Mouse (Mus musculus) CH12.LX (cell line): ENCODE data around the gene Tmem100. TPM values are rescaled to one million over a fixed set of nuclear protein-coding genes. Genes with fewer than 3 reads are reported as not detected.
A peak's percentile ranks its signal among the peaks of the same experiment; 100 is the strongest.

Experiments used
- DNase-seq: peaks from one replicate; pipeline ENCODE4 v3.0.0-alpha.2; 2013; ENCODE audit errors: extremely low read depth
- H3K27ac ChIP-seq: 2 replicates; pipeline ENCODE4 v1.5.1; 2012; ENCODE audit warnings: low read depth, mild to moderate bottlenecking, control low read depth, moderate library complexity; ENCODE audit not compliant: insufficient read depth
- H3K27me3 ChIP-seq: replicated peaks from 2 replicates; pipeline ENCODE3; 2012; ENCODE audit warnings: inconsistent platforms
- H3K36me3 ChIP-seq, 2 experiments: replicated peaks in 1 of 2; 2 replicates each; pipeline versions ENCODE3 to v1.6.1; 2012; ENCODE audit warnings: inconsistent platforms in 1 of 2, low read length in 1 of 2, mild to moderate bottlenecking in 1 of 2, mixed read lengths in 1 of 2, moderate library complexity in 1 of 2; ENCODE audit not compliant: control insufficient read depth in 1 of 2, insufficient read depth in 1 of 2
- H3K4me1 ChIP-seq, 2 experiments: 2 replicates each; pipeline ENCODE4 v1.6.1; 2012; ENCODE audit warnings: inconsistent platforms in 1 of 2, moderate library complexity in 1 of 2; ENCODE audit not compliant: insufficient read depth in 2 of 2, control insufficient read depth in 1 of 2
- H3K4me2 ChIP-seq: 2 replicates; pipeline ENCODE4 v1.6.1; 2012; ENCODE audit warnings: low read depth, mild to moderate bottlenecking, control low read depth; ENCODE audit not compliant: poor library complexity, insufficient read depth, severe bottlenecking
- H3K4me3 ChIP-seq, 3 experiments: fragments of 150-350 bp in 1 of 3; sonication (generic) in 1 of 3; replicated peaks in 1 of 3; 2 replicates each; pipeline versions ENCODE3 to v1.5.1; 2011 to 2012; ENCODE audit warnings: low read depth in 2 of 3, low read length in 2 of 3, mild to moderate bottlenecking in 2 of 3, moderate library complexity in 2 of 3, control low read depth in 1 of 3, improper control_type of control experiment in 1 of 3, inconsistent platforms in 1 of 3, mixed read lengths in 1 of 3; ENCODE audit not compliant: poor library complexity in 1 of 3
- H3K79me2 ChIP-seq: replicated peaks from 2 replicates; pipeline ENCODE4 v1.6.1; 2012; ENCODE audit warnings: mild to moderate bottlenecking, moderate library complexity; ENCODE audit not compliant: control insufficient read depth, poor library complexity, insufficient read depth, severe bottlenecking; ENCODE audit errors: extremely low read depth
- H3K9ac ChIP-seq: 2 replicates; pipeline ENCODE4 v1.6.1; 2012; ENCODE audit warnings: low read depth, mild to moderate bottlenecking, control low read depth, moderate library complexity; ENCODE audit not compliant: insufficient read depth
- H3K9me3 ChIP-seq: replicated peaks from 2 replicates; pipeline ENCODE3; 2012; ENCODE audit warnings: low read length, inconsistent platforms, mixed read lengths
- BHLHE40 ChIP-seq: IDR thresholded peaks from 2 replicates; pipeline ENCODE4 v1.6.1; 2011; ENCODE audit warnings: mild to moderate bottlenecking, low read depth, low read length, improper control_type of control experiment
- CHD1 ChIP-seq: IDR thresholded peaks from 2 replicates; pipeline ENCODE4 v1.6.1; 2012; ENCODE audit warnings: low read depth, low read length, improper control_type of control experiment, inconsistent platforms
- ELF1 ChIP-seq: IDR thresholded peaks from 2 replicates; pipeline ENCODE4 v1.6.1; 2014; ENCODE audit warnings: low read depth, mild to moderate bottlenecking, inconsistent platforms, low read length, improper control_type of control experiment
- EP300 ChIP-seq: IDR thresholded peaks from 2 replicates; pipeline ENCODE4 v1.6.1; 2011; ENCODE audit warnings: low read length, improper control_type of control experiment
- ETS1 ChIP-seq: conservative IDR thresholded peaks from 2 replicates; pipeline ENCODE4 v1.6.1; 2012; ENCODE audit warnings: low read depth, mild to moderate bottlenecking, inconsistent platforms, low read length, improper control_type of control experiment, moderate library complexity
- GABPA ChIP-seq: IDR thresholded peaks from 2 replicates; pipeline ENCODE4 v1.6.1; 2012; ENCODE audit warnings: low read depth, low read length, improper control_type of control experiment, inconsistent platforms; ENCODE audit not compliant: insufficient replicate concordance
- HCFC1 ChIP-seq: IDR thresholded peaks from 2 replicates; pipeline ENCODE4 v1.6.1; 2012; ENCODE audit warnings: low read depth, mild to moderate bottlenecking, inconsistent platforms, low read length, improper control_type of control experiment
- IRF4 ChIP-seq: IDR thresholded peaks from 2 replicates; pipeline ENCODE4 v1.6.1; 2014; ENCODE audit warnings: low read depth, mild to moderate bottlenecking, inconsistent platforms, low read length, improper control_type of control experiment
- JUN ChIP-seq: IDR thresholded peaks from 2 replicates; pipeline ENCODE4 v1.6.1; 2011; ENCODE audit warnings: low read depth, mild to moderate bottlenecking, low read length, improper control_type of control experiment, moderate library complexity; ENCODE audit not compliant: insufficient read depth
- KAT2A ChIP-seq: IDR thresholded peaks from 2 replicates; pipeline ENCODE4 v1.6.1; 2012; ENCODE audit warnings: low read length, improper control_type of control experiment, inconsistent platforms; ENCODE audit not compliant: insufficient replicate concordance
- MAFK ChIP-seq: IDR thresholded peaks from 2 replicates; pipeline ENCODE4 v1.6.1; 2011; ENCODE audit warnings: low read length, improper control_type of control experiment; ENCODE audit not compliant: insufficient replicate concordance
- MAX ChIP-seq: IDR thresholded peaks from 2 replicates; pipeline ENCODE4 v1.6.1; 2011; ENCODE audit warnings: low read length, improper control_type of control experiment
- MEF2A ChIP-seq: IDR thresholded peaks from 2 replicates; pipeline ENCODE4 v1.6.1; 2014; ENCODE audit warnings: low read depth, mild to moderate bottlenecking, inconsistent platforms, low read length, improper control_type of control experiment, borderline replicate concordance
- NELFE ChIP-seq: IDR thresholded peaks from 2 replicates; pipeline ENCODE4 v1.6.1; 2011; ENCODE audit warnings: low read depth, low read length, improper control_type of control experiment
- NRF1 ChIP-seq: IDR thresholded peaks from 2 replicates; pipeline ENCODE4 v1.6.1; 2014; ENCODE audit warnings: low read depth, mild to moderate bottlenecking, inconsistent platforms, low read length, improper control_type of control experiment, moderate library complexity
- PAX5 ChIP-seq: IDR thresholded peaks from 2 replicates; pipeline ENCODE4 v1.6.1; 2012; ENCODE audit warnings: low read length, inconsistent platforms, mixed read lengths
- POLR2A ChIP-seq: IDR thresholded peaks from 2 replicates; pipeline ENCODE4 v1.6.1; 2011; ENCODE audit warnings: low read depth, mild to moderate bottlenecking, improper control_type of control experiment, low read length
- POLR2AphosphoS2 ChIP-seq: IDR thresholded peaks from 2 replicates; pipeline ENCODE4 v1.6.1; 2011; ENCODE audit warnings: low read depth, low read length, improper control_type of control experiment
- RCOR1 ChIP-seq: conservative IDR thresholded peaks from 2 replicates; pipeline ENCODE4 v1.6.1; 2012; ENCODE audit warnings: low read depth, mild to moderate bottlenecking, inconsistent platforms, low read length, improper control_type of control experiment
- SIN3A ChIP-seq: IDR thresholded peaks from 2 replicates; pipeline ENCODE4 v1.6.1; 2012; ENCODE audit warnings: low read length, improper control_type of control experiment, inconsistent platforms
- SMC3 ChIP-seq: IDR thresholded peaks from 2 replicates; pipeline ENCODE4 v1.6.1; 2011; ENCODE audit warnings: low read depth, low read length, improper control_type of control experiment
- TBP ChIP-seq: conservative IDR thresholded peaks from 2 replicates; pipeline ENCODE4 v1.6.1; 2011; ENCODE audit warnings: low read depth, low read length, improper control_type of control experiment
- TCF12 ChIP-seq: IDR thresholded peaks from 2 replicates; pipeline ENCODE4 v1.6.1; 2014; ENCODE audit warnings: low read depth, mild to moderate bottlenecking, inconsistent platforms, low read length, improper control_type of control experiment
- UBTF ChIP-seq: IDR thresholded peaks from 2 replicates; pipeline ENCODE4 v1.6.1; 2012; ENCODE audit warnings: low read depth, mild to moderate bottlenecking, inconsistent platforms, low read length, improper control_type of control experiment, moderate library complexity
- USF2 ChIP-seq: conservative IDR thresholded peaks from 2 replicates; pipeline ENCODE4 v1.6.1; 2011; ENCODE audit warnings: low read depth, low read length, improper control_type of control experiment
- ZC3H11A ChIP-seq: IDR thresholded peaks from 2 replicates; pipeline ENCODE4 v1.6.1; 2012; ENCODE audit warnings: low read depth, mild to moderate bottlenecking, inconsistent platforms, low read length, improper control_type of control experiment
- ZKSCAN1 ChIP-seq: IDR thresholded peaks from 2 replicates; pipeline ENCODE4 v1.6.1; 2012; ENCODE audit warnings: low read depth, inconsistent platforms, low read length, improper control_type of control experiment, borderline replicate concordance
- ZMIZ1 ChIP-seq: IDR thresholded peaks from 2 replicates; pipeline ENCODE4 v1.6.1; 2012; ENCODE audit warnings: low read depth, mild to moderate bottlenecking, inconsistent platforms, low read length, improper control_type of control experiment
- ZNF384 ChIP-seq: IDR thresholded peaks from 2 replicates; pipeline ENCODE4 v1.6.1; 2012; ENCODE audit warnings: low read depth, low read length, improper control_type of control experiment, inconsistent platforms
- dilution Hi-C: fragments of 300-500 bp; cut with MboI; formaldehyde crosslinking; loops from 2 replicates; pipeline ENCODE4 v1.14.3; 2020; ENCODE audit warnings: low sequenced_read_pairs; ENCODE audit not compliant: extremely low pct_unique_long_range_greater_than_20kb, extremely low pct_ligation_motif_present
- in situ Hi-C: fragments of 300-500 bp; cut with MboI; formaldehyde crosslinking; loops from 3 replicates; pipeline ENCODE4 v1.14.3; 2019; ENCODE audit warnings: low sequenced_read_pairs, low pct_ligation_motif_present, low pct_unique_long_range_greater_than_20kb, mixed read lengths
- polyA plus RNA-seq: library from polyadenylated mRNA; unstranded; fragments of >175 nt; gene quantifications from 2 replicates; pipeline ENCODE4 v1.2.1, GENCODE M21; 2012; ENCODE audit warnings: low read depth; ENCODE audit not compliant: insufficient read length
- total RNA-seq, 2 experiments: library from RNA; depleted of rRNA; stranded (reverse); fragments of 300-350 nt in 1 of 2; fragments of >200 nt in 1 of 2; gene quantifications; 2 replicates each; pipeline ENCODE4 v1.2.3; 2012 to 2014

Tmem100 gene
- total and polyA plus RNA-seq, 3 experiments, result 0.30 to 3.5 (median 1.0) TPM

GRCm38 (mm10) chr11:90029354-90029753, 794 bp upstream of the Tmem100 start (continued):
- TF ChIP-seq JUN (no peak), NRF1 (no peak), EP300 (peak; percentile 57), ZNF384 (no peak), MAX (peak; percentile 53; the same call in 1 of the 2 replicates), MEF2A (peak; percentile 26; the same call in 1 of the 2 replicates), USF2 (no peak), SMC3 (no peak), ZC3H11A (no peak), UBTF (no peak), ZKSCAN1 (no peak), POLR2AphosphoS2 (no peak), NELFE (no peak), IRF4 (peak; percentile 91), POLR2A (no peak), KAT2A (no peak), PAX5 (no peak), TBP (no peak)

DNA sequence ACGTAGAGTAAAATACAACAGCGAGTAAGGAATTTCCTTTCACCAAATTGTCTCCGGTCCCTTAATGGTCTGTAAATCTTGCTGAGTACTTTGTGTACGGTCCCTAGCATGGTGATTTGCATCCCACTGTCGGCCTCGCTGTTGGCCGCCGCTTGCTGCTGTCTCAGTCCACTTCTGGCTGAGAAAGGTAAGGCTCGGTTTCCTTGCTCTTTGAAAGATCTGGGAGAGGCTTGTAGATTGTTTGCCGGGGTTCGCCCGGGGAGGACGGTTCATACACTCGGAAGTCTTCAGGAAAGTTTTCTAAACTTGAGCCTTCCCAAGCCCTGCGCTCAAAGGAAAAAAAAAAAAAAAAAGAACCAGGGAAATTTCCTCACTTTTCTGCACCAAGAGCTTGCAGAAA, 409 bp downstream of the Tmem100 start:
- dilution Hi-C loops (no loop called here), in situ Hi-C loops (no loop called here)
- no peak overlapping the region for H3K9ac ChIP-seq
- peaks cover 17 to 51% of the 10 kb centered on the region in 2 experiments for H3K4me1 ChIP-seq
- peaks cover 6% of the 10 kb centered on the region for H3K27me3 ChIP-seq
- no peaks in the 10 kb centered on the region for H3K79me2 ChIP-seq
- peaks cover 0 to 5% of the 10 kb centered on the region in 2 experiments for H3K36me3 ChIP-seq
- H3K9me3 ChIP-seq, result no peaks in the 10 kb centered on the region
- peak; percentile 78 for DNase-seq
- peak overlapping the region; percentile 87 for H3K4me2 ChIP-seq
- H3K4me3 ChIP-seq, result peak overlapping the region in 1 of 3 experiments; percentile 47
- H3K27ac ChIP-seq, result no peak overlapping the region
- peak; percentile 53; the same call in 1 of the 2 replicates for TF ChIP-seq ELF1
- peak; percentile 58 for TF ChIP-seq HCFC1
- TF ChIP-seq MAFK, result 0 out of 2 replicates have a peak, but pooled peaks have one; percentile 64
- TF ChIP-seq BHLHE40, result peak; percentile 45; the same call in 1 of the 2 replicates
- no peak for TF ChIP-seq CHD1
- peak; percentile 75 for TF ChIP-seq SIN3A
- no peak for TF ChIP-seq ZMIZ1
- TF ChIP-seq RCOR1, result no peak
- TF ChIP-seq JUN, result no peak
- peak; percentile 54 for TF ChIP-seq POLR2A
- no peak for TF ChIP-seq KAT2A
- TF ChIP-seq TBP, result 0 out of 2 replicates have a peak, but pooled peaks have one; percentile 35
- no peak for TF ChIP-seq GABPA
- no peak for TF ChIP-seq PAX5
- peak; percentile 50; the same call in 1 of the 2 replicates for TF ChIP-seq MEF2A
- TF ChIP-seq ETS1, result peak; percentile 23; the same call in 1 of the 2 replicates
- peak; percentile 64; the same call in 1 of the 2 replicates for TF ChIP-seq ZNF384
- peak; percentile 70 for TF ChIP-seq IRF4
- TF ChIP-seq TCF12, result peak; percentile 71; the same call in 1 of the 2 replicates
- TF ChIP-seq EP300, result peak; percentile 27; the same call in 1 of the 2 replicates
